Mouse (Mus musculus): ENCODE results near the gene Fam81b.

- TF ChIP-seq CTCF (IDR thresholded peaks at IDR 0.05; ENCODE audit: borderline replicate concordance, extremely low read depth, insufficient read depth, insufficient read length) (no peak), POLR2A (IDR thresholded peaks at IDR 0.05; ENCODE audit: borderline replicate concordance, extremely low read depth, insufficient read depth, insufficient read length, poor library complexity, severe bottlenecking) (no peak)
These were observed 109.9 kb downstream of the Fam81b start for GRCm38 (mm10) chr13:76194937-76195336.
